Mouse (Mus musculus): Measurements from ENCODE around the gene Pamr1. TPM values are rescaled to one million over a fixed set of nuclear protein-coding genes. Genes with fewer than 3 reads are reported as not detected.

Gene Pamr1
- polyA plus RNA-seq, 1 experiment from 2014 or later: 1.9 TPM

DNA sequence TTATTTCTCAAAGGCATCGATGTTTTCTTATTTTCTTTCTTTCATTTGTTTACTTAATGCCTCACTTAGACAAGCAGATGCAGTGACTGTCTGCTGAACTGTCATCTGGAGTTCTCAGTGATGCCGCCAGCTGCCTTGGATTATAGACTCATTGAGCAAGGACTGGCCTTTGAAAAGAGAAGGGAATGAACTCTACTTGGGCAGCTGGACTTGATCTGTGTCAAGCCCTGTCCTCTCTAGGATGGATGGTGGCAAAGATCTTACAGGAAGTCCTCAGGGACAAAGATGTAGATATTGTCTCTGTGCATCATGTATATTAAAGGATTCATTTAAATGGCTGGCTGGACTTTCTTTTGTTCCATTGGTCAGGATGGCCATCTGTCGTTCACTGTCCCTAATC is 114.1 kb downstream of the Pamr1 start:
- H3K9me3 ChIP-seq (ENCODE audit: control insufficient read depth, low read length): no peaks in the 10 kb centered on the region
- H3K9ac ChIP-seq (ENCODE audit: low read length): no peak overlapping the region
- peak overlapping the region; percentile 70; the same call in 1 of the 2 replicates for H3K27ac ChIP-seq (ENCODE audit: low read depth, low read length)
- ATAC-seq (ENCODE audit: low FRiP score): peak; percentile 70
- WGBS: 42% methylated on average over 3 of the region's 3 CpGs
- H3K4me2 ChIP-seq: no peak overlapping the region
- H3K36me3 ChIP-seq (ENCODE audit: control insufficient read depth, insufficient read depth, low read length): no peaks in the 10 kb centered on the region
- no peak overlapping the region for H3K4me3 ChIP-seq (ENCODE audit: low read depth, low read length)
- no peak for DNase-seq (ENCODE audit: low spot score, missing footprints)
- H3K27me3 ChIP-seq (ENCODE audit: control insufficient read depth, insufficient read depth, low read length): peaks cover 3% of the 10 kb centered on the region; the same call in 1 of the 2 replicates
- H3K4me1 ChIP-seq (ENCODE audit: control insufficient read depth, insufficient read depth, low read length): peaks cover 22% of the 10 kb centered on the region

DNA sequence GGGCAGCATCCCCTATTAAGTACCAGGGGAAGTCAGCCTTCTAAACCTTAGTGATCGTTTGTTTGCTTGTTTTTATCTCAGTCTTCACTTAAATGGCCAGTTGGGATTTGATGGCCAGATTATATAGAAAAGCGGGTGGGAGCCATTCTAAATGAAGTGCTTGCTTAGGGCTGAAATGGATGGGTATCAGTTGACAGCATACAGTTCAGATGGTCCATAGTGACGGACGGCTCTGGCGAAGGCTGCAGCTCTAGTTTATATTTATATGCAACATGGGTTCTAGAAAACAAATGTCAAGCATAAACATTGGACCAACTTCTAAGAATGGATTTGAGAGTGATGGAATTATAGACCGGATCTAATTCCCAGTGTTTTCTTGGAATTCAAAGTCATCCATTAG is 118.2 kb downstream of the Pamr1 start:
- Histone ChIP-seq H3K9me3 (ENCODE audit: control insufficient read depth, low read length) (no peaks in the 10 kb centered on the region), H3K9ac (ENCODE audit: low read length) (no peak overlapping the region), H3K27me3 (ENCODE audit: control insufficient read depth, insufficient read depth, low read length) (no peaks in the 10 kb centered on the region), H3K27ac (ENCODE audit: low read depth, low read length) (no peak overlapping the region), H3K4me3 (ENCODE audit: low read depth, low read length) (no peak overlapping the region), H3K4me1 (ENCODE audit: control insufficient read depth, insufficient read depth, low read length) (peaks cover 9% of the 10 kb centered on the region), H3K4me2 (no peak overlapping the region), H3K36me3 (ENCODE audit: control insufficient read depth, insufficient read depth, low read length) (no peaks in the 10 kb centered on the region)
- 86% methylated on average over 6 of the region's 6 CpGs for WGBS
- DNase-seq (ENCODE audit: low spot score, missing footprints): no peak
- no peak for ATAC-seq (ENCODE audit: low FRiP score)

DNA sequence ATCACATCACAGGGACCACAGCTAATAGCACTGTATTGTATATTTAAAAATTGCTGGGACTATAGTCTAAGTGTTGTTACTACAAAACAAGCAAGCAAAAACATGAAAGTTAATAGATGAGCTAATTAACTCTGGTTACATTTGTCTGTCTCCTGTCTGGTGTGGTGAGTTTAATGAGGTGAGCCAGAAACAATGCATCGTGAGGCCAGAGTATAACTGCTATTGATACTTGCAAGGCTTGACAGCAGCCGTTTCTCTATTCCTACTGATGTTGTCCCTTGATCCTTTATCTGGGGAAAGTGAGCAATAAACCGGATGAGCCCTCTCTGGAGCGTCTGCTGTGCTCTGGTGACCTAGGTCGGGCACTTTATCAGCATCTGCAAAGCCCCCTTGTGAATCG is 119.8 kb downstream of the Pamr1 start:
- DNase-seq (ENCODE audit: low spot score, missing footprints) (no peak), ATAC-seq (ENCODE audit: low FRiP score) (no peak)
- no peak overlapping the region for H3K9ac ChIP-seq (ENCODE audit: low read length)
- no peak overlapping the region for H3K4me2 ChIP-seq
- no peak overlapping the region for H3K4me3 ChIP-seq (ENCODE audit: low read depth, low read length)
- H3K36me3 ChIP-seq (ENCODE audit: control insufficient read depth, insufficient read depth, low read length): no peaks in the 10 kb centered on the region
- no peaks in the 10 kb centered on the region for H3K4me1 ChIP-seq (ENCODE audit: control insufficient read depth, insufficient read depth, low read length)
- no peaks in the 10 kb centered on the region for H3K9me3 ChIP-seq (ENCODE audit: control insufficient read depth, low read length)
- no peak overlapping the region for H3K27ac ChIP-seq (ENCODE audit: low read depth, low read length)
- H3K27me3 ChIP-seq (ENCODE audit: control insufficient read depth, insufficient read depth, low read length): no peaks in the 10 kb centered on the region
- 63% methylated on average over 6 of the region's 6 CpGs for WGBS

DNA sequence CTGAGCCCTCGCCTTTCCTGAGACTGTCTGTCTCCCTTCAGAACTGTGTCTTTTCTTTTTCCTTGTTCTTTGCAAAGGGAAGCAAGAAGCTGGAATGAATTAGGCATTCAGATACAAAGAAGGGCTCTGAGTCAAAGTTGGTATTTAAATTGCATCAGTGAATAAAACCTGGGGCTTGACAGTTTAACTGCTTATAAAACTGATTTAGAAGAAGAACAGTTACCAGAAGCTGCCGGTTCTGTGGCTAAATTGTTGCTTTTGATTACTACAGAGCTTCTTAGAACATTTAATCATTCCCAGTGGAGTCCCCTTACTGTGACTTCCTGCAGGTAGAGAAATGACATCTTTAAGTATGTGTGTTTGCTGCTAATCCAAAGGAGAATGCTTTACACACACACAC is 124.8 kb downstream of the Pamr1 start:
- Histone ChIP-seq H3K9me3 (ENCODE audit: control insufficient read depth, low read length) (no peaks in the 10 kb centered on the region), H3K4me3 (ENCODE audit: low read depth, low read length) (no peak overlapping the region), H3K4me1 (ENCODE audit: control insufficient read depth, insufficient read depth, low read length) (no peaks in the 10 kb centered on the region), H3K36me3 (ENCODE audit: control insufficient read depth, insufficient read depth, low read length) (no peaks in the 10 kb centered on the region), H3K4me2 (no peak overlapping the region), H3K27ac (ENCODE audit: low read depth, low read length) (no peak overlapping the region), H3K27me3 (ENCODE audit: control insufficient read depth, insufficient read depth, low read length) (no peaks in the 10 kb centered on the region), H3K9ac (ENCODE audit: low read length) (no peak overlapping the region)
- DNase-seq (ENCODE audit: low spot score, missing footprints) (no peak), ATAC-seq (ENCODE audit: low FRiP score) (no peak)
- 43% methylated on average over 2 of the region's 2 CpGs for WGBS

DNA sequence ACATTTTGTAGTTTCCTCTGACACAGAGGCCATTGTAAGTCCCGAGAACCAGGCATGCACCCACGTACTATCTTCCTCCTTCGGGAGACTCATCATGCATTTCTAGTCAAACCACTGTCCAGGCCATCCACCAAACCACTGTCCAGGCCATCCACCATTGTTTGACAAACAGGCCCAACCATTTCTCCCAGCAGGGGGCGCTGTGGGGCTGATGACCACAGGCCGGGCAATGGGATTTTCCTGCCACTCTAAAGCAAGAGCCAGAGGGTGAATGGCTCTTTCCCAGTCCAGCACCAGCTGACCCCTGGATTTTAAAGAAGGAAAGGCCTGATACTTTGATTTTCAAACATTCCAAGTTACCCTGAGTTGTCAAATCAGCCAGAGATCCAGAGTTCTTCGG is 125.5 kb downstream of the Pamr1 start:
- peak; percentile 97 for DNase-seq (ENCODE audit: low spot score, missing footprints)
- no peak for ATAC-seq (ENCODE audit: low FRiP score)

DNA sequence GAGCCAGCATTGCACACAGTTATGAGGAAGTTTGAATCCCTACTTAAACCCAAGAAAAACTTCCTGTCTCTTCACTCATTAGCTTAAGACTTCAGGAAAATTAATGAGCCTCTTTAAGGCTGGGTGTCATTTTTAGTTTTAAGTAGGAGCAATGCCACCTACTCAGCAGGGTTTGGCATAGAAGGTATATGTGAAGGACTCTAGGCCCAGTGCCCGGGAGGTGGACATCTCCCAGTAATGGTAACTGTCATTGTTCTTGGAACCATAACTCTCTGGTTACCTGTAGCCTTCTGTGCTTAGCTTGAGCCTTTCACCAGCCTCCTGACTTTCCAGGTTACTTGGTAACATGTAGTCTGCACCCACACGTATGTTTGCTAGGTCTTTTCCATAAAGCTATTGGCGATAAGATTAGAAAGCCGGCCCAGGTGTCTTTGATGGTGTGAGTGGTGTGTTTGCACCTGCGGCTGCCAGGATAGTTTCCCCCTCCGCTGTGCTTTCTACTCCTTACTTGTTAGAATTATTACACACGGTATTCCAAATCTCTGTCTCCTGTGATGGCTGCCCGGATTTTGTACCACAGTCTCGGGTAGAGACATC is 127.0 kb downstream of the Pamr1 start:
- ATAC-seq (ENCODE audit: low FRiP score) (no peak), DNase-seq (ENCODE audit: low spot score, missing footprints) (no peak)
- Histone ChIP-seq H3K27ac (ENCODE audit: low read depth, low read length) (no peak overlapping the region), H3K9me3 (ENCODE audit: control insufficient read depth, low read length) (no peaks in the 10 kb centered on the region), H3K36me3 (ENCODE audit: control insufficient read depth, insufficient read depth, low read length) (no peaks in the 10 kb centered on the region), H3K4me3 (ENCODE audit: low read depth, low read length) (no peak overlapping the region), H3K4me1 (ENCODE audit: control insufficient read depth, insufficient read depth, low read length) (no peaks in the 10 kb centered on the region), H3K27me3 (ENCODE audit: control insufficient read depth, insufficient read depth, low read length) (no peaks in the 10 kb centered on the region), H3K9ac (ENCODE audit: low read length) (no peak overlapping the region), H3K4me2 (no peak overlapping the region)
- 94% methylated on average over 9 of the region's 9 CpGs for WGBS

More for the DNA sequence above, 125.5 kb downstream of the Pamr1 start:
- Histone ChIP-seq H3K4me2 (no peak overlapping the region), H3K9me3 (ENCODE audit: control insufficient read depth, low read length) (no peaks in the 10 kb centered on the region), H3K27me3 (ENCODE audit: control insufficient read depth, insufficient read depth, low read length) (no peaks in the 10 kb centered on the region), H3K9ac (ENCODE audit: low read length) (no peak overlapping the region), H3K36me3 (ENCODE audit: control insufficient read depth, insufficient read depth, low read length) (no peaks in the 10 kb centered on the region), H3K27ac (ENCODE audit: low read depth, low read length) (no peak overlapping the region), H3K4me3 (ENCODE audit: low read depth, low read length) (no peak overlapping the region), H3K4me1 (ENCODE audit: control insufficient read depth, insufficient read depth, low read length) (no peaks in the 10 kb centered on the region)
- 78% methylated on average over 6 of the region's 6 CpGs for WGBS

DNA sequence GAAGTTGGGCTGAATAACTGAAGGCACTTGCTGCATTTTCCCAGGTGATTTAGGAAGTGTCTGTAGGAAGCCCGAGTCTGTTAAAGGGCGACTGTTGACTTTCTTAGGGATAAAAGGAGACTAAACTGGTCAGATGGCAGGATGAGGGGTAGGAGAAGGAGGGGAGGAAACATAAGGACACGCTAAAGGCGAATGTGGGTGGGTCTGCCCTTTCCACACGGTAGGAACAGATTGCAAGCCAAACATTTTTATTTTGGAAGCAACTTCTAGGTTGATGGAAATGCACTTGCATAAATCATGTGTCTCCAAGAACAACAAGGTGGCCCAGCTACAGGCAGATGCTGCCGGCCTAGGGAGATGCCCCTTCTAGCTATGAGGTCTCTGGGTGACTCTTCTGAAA is 127.6 kb downstream of the Pamr1 start:
- Histone ChIP-seq H3K9ac (ENCODE audit: low read length) (no peak overlapping the region), H3K27ac (ENCODE audit: low read depth, low read length) (no peak overlapping the region), H3K9me3 (ENCODE audit: control insufficient read depth, low read length) (no peaks in the 10 kb centered on the region), H3K4me1 (ENCODE audit: control insufficient read depth, insufficient read depth, low read length) (no peaks in the 10 kb centered on the region), H3K36me3 (ENCODE audit: control insufficient read depth, insufficient read depth, low read length) (no peaks in the 10 kb centered on the region), H3K27me3 (ENCODE audit: control insufficient read depth, insufficient read depth, low read length) (no peaks in the 10 kb centered on the region), H3K4me3 (ENCODE audit: low read depth, low read length) (no peak overlapping the region), H3K4me2 (no peak overlapping the region)
- ATAC-seq (ENCODE audit: low FRiP score): no peak
- no peak for DNase-seq (ENCODE audit: low spot score, missing footprints)
- WGBS: 89% methylated on average over 6 of the region's 6 CpGs

DNA sequence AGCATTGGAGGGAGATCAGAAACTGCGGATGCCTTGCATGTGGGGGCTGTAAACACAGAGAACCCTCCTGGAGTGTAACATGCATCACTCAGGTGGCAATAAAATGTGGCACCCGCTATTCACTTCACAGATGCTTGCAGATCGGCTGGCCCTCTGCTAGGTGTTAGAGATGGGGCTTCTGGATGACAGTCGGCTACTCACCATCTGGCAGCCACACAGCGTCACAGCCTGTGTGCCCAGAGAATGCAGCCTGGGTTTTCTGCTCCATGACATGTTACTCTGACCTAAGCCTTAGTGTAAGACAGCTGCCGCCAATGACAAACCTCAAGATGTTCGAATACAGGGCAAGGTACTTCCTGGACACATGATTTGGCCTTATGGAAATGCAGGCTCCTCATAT is 131.5 kb downstream of the Pamr1 start:
- Histone ChIP-seq H3K36me3 (ENCODE audit: control insufficient read depth, insufficient read depth, low read length) (no peaks in the 10 kb centered on the region), H3K27ac (ENCODE audit: low read depth, low read length) (no peak overlapping the region), H3K4me3 (ENCODE audit: low read depth, low read length) (no peak overlapping the region), H3K9ac (ENCODE audit: low read length) (no peak overlapping the region), H3K27me3 (ENCODE audit: control insufficient read depth, insufficient read depth, low read length) (no peaks in the 10 kb centered on the region), H3K9me3 (ENCODE audit: control insufficient read depth, low read length) (no peaks in the 10 kb centered on the region), H3K4me1 (ENCODE audit: control insufficient read depth, insufficient read depth, low read length) (peaks cover 5% of the 10 kb centered on the region), H3K4me2 (no peak overlapping the region)
- DNase-seq (ENCODE audit: low spot score, missing footprints): no peak
- no peak for ATAC-seq (ENCODE audit: low FRiP score)
- WGBS: 79% methylated on average over 7 of the region's 7 CpGs

DNA sequence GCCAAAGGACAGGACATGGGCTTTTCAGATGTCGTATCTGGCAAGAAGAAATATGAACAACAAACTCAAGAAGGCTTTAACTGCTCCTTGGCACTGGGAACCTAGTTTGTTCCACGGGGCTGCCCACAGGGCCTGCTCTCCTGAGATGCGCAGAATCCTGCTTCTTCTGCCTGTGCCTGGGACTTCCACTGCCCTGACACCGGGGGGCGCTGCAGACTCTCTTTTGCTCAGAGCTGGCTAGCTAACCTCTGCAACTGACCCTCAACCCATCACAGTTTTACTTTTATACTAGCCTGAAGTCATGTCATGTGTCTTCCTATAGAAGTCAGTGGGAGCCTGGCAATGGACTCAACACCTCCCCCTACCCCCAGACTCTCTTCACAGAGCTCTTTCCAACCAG is 132.4 kb downstream of the Pamr1 start:
- Histone ChIP-seq H3K4me1 (ENCODE audit: control insufficient read depth, insufficient read depth, low read length) (peaks cover 5% of the 10 kb centered on the region), H3K4me2 (no peak overlapping the region), H3K27me3 (ENCODE audit: control insufficient read depth, insufficient read depth, low read length) (no peaks in the 10 kb centered on the region), H3K9me3 (ENCODE audit: control insufficient read depth, low read length) (no peaks in the 10 kb centered on the region), H3K9ac (ENCODE audit: low read length) (no peak overlapping the region), H3K36me3 (ENCODE audit: control insufficient read depth, insufficient read depth, low read length) (no peaks in the 10 kb centered on the region), H3K4me3 (ENCODE audit: low read depth, low read length) (no peak overlapping the region), H3K27ac (ENCODE audit: low read depth, low read length) (no peak overlapping the region)
- DNase-seq (ENCODE audit: low spot score, missing footprints) (no peak), ATAC-seq (ENCODE audit: low FRiP score) (no peak)
- WGBS: 46% methylated on average over 5 of the region's 5 CpGs
